Mouse (Mus musculus) midbrain, embryonic 16.5 days (tissue): ENCODE data around the gene Mbnl1. TPM values are rescaled to one million over a fixed set of nuclear protein-coding genes. Genes with fewer than 3 reads are reported as not detected.

ENCODE experiments used
- ATAC-seq: fragments of 200-750 bp; cut with Nextera tagmentation; 2 replicates; pipeline ENCODE4 v1.8.0; 2017; ENCODE audit warnings: moderate TSS enrichment
- H3K27ac ChIP-seq: fragments of 300-500 bp; sonication (generic); 2 replicates; pipeline ENCODE4 v1.5.1; 2014; ENCODE audit warnings: mild to moderate bottlenecking, low read length, mixed read lengths
- H3K27me3 ChIP-seq: fragments of 300-500 bp; sonication (generic); 2 replicates; pipeline ENCODE4 v1.6.1; 2014; ENCODE audit warnings: low read depth, low read length, mixed read lengths; ENCODE audit not compliant: control insufficient read depth, insufficient read depth
- H3K36me3 ChIP-seq: fragments of 300-500 bp; sonication (generic); 2 replicates; pipeline ENCODE4 v1.6.1; 2014; ENCODE audit warnings: mild to moderate bottlenecking, low read length, moderate library complexity, mixed read lengths; ENCODE audit not compliant: control insufficient read depth, insufficient read depth
- H3K4me1 ChIP-seq: fragments of 300-500 bp; sonication (generic); 2 replicates; pipeline ENCODE4 v1.6.1; 2014; ENCODE audit warnings: mild to moderate bottlenecking, low read length, mixed read lengths; ENCODE audit not compliant: control insufficient read depth, insufficient read depth
- H3K4me2 ChIP-seq: fragments of 300-500 bp; sonication (generic); 2 replicates; pipeline ENCODE4 v1.6.1; 2014; ENCODE audit warnings: mild to moderate bottlenecking, low read length, mixed read lengths
- H3K4me3 ChIP-seq: fragments of 300-500 bp; sonication (generic); 2 replicates; pipeline ENCODE4 v1.5.1; 2014; ENCODE audit warnings: low read depth, mild to moderate bottlenecking, low read length, moderate library complexity, mixed read lengths
- H3K9ac ChIP-seq: fragments of 300-500 bp; sonication (generic); 2 replicates; pipeline ENCODE4 v1.6.1; 2014; ENCODE audit warnings: low read depth, low read length, mixed read lengths
- H3K9me3 ChIP-seq: fragments of 300-500 bp; sonication (generic); replicated peaks from 2 replicates; pipeline ENCODE4 v1.6.1; 2014; ENCODE audit warnings: mild to moderate bottlenecking, low read length, mixed read lengths; ENCODE audit not compliant: control insufficient read depth, poor library complexity, severe bottlenecking
- WGBS: fragments of 180-500 bp; shearing (Covaris S2); extraction: QIAGEN DNeasy Blood & Tissue Kit; methylation state at CpG from one replicate; pipeline ENCODE4 v1.1.7; 2014; 5-methylcytosine and 5-hydroxymethylcytosine counted together
- polyA plus RNA-seq: library from polyadenylated mRNA; unstranded; fragments of >200 nt; fragmentation: Nextera tagmentation; extraction: Ambion mirVana; gene quantifications from 2 replicates; pipeline ENCODE4 v1.2.1, GENCODE M21; 2015

The Mbnl1 gene
- polyA plus RNA-seq, 1 experiment from 2014 or later, result 46.8 TPM

DNA sequence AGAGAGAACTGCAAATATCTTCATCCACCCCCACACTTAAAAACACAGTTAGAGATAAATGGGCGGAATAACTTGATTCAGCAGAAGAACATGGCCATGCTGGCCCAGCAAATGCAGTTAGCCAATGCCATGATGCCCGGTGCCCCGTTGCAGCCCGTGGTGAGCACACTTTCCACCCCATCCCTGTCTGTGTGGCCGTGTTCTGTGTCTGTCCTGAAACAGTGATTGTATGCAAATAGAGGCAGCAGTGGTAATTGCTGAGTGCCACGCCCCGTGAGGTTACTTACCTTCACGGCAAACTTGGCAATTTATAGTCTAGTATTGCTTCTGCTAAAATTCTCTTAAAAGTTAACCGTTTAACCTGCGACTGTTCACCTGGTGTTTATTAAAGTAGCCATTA is 123.0 kb downstream of the Mbnl1 start:
- Histone ChIP-seq H3K4me3 (no peak overlapping the region), H3K9ac (no peak overlapping the region), H3K4me1 (peaks cover 2% of the 10 kb centered on the region; the same call in 1 of the 2 replicates), H3K4me2 (no peak overlapping the region), H3K27ac (no peak overlapping the region), H3K27me3 (no peaks in the 10 kb centered on the region), H3K9me3 (no peaks in the 10 kb centered on the region), H3K36me3 (no peaks in the 10 kb centered on the region)
- 96% methylated on average over 10 of the region's 10 CpGs for WGBS
- ATAC-seq, result no peak

DNA sequence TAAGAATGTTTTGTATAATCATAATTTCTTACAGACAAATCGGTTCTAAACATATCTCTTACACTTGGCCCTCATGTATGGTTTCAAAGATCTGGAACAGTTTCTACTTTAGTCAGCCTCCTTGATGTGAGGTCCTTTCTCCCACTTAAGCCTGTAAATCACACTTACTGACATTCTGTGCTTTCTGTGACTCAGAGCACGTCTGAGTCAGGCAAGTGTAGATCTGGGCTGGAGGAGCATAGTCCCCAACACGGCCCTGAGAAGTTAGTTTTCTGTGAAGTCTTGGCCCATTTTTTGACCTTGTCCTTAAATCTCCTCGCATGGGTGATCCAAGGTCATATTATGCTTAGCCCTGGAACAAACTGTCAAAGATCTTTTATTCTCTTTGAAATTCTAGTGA is 124.4 kb downstream of the Mbnl1 start:
- WGBS, result 76% methylated on average over 4 of the region's 4 CpGs
- Histone ChIP-seq H3K4me2 (no peak overlapping the region), H3K36me3 (no peaks in the 10 kb centered on the region), H3K9me3 (no peaks in the 10 kb centered on the region), H3K27me3 (no peaks in the 10 kb centered on the region), H3K4me3 (no peak overlapping the region), H3K27ac (no peak overlapping the region), H3K4me1 (peaks cover 2% of the 10 kb centered on the region; the same call in 1 of the 2 replicates), H3K9ac (no peak overlapping the region)
- ATAC-seq, result no peak

DNA sequence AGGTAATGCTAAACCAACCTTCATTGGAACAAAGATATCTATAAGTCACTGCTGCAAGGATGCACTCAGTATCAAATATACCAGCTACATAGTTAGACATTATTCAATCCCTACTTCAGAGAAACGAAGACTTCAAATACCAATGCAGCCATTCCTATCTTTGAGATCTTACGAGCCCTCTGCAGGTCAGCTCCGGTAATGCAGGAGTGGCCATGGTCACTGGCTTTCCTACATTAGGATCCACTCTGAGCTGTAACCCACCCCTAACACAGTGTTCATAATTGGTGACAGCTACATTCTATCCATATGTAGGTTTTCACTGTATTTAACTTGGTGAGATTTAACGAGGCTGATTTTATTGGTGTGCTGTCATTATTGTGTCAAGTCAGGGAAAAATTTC is 129.1 kb downstream of the Mbnl1 start:
- Histone ChIP-seq H3K27me3 (no peaks in the 10 kb centered on the region), H3K4me1 (no peaks in the 10 kb centered on the region), H3K9ac (no peak overlapping the region), H3K9me3 (no peaks in the 10 kb centered on the region), H3K27ac (no peak overlapping the region), H3K36me3 (no peaks in the 10 kb centered on the region), H3K4me3 (no peak overlapping the region), H3K4me2 (no peak overlapping the region)
- WGBS, result 22% methylated on average over 4 of the region's 4 CpGs
- peak; percentile 70; the same call in 1 of the 2 replicates for ATAC-seq

DNA sequence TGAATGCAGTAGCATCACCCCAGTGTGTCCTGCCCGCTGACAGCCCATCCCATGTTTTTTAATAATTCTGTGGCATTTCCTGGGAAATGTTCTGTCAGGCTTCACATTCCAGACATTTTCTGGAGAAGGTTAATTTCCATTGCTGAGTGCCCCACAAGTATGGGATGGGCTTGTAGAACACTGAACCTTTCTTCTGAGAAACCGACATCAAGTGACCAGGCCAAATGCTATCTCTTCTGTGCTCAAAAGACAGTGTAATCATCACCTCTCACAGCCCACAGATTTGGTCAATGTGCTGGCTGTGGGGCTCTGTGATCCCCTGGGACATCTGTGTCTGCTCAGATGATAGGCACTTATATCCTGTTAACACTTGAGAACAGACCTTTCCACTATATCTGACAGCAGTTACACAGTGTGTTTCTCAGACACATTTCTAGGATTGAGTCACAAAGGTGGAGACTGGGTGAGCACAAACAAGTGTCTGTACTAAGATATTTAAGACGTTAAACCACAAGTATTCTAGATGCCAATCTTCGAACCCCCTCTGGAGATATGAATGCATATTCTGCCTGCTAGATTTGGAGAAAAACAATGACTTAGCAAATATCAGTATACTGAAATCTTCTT is 130.4 kb downstream of the Mbnl1 start:
- H3K4me2 ChIP-seq, result no peak overlapping the region
- no peak overlapping the region for H3K27ac ChIP-seq
- H3K4me1 ChIP-seq, result no peaks in the 10 kb centered on the region
- H3K9me3 ChIP-seq, result no peaks in the 10 kb centered on the region
- 94% methylated on average over 4 of the region's 4 CpGs for WGBS
- H3K9ac ChIP-seq, result no peak overlapping the region
- H3K27me3 ChIP-seq, result no peaks in the 10 kb centered on the region
- no peak overlapping the region for H3K4me3 ChIP-seq
- no peak for ATAC-seq
- no peaks in the 10 kb centered on the region for H3K36me3 ChIP-seq

DNA sequence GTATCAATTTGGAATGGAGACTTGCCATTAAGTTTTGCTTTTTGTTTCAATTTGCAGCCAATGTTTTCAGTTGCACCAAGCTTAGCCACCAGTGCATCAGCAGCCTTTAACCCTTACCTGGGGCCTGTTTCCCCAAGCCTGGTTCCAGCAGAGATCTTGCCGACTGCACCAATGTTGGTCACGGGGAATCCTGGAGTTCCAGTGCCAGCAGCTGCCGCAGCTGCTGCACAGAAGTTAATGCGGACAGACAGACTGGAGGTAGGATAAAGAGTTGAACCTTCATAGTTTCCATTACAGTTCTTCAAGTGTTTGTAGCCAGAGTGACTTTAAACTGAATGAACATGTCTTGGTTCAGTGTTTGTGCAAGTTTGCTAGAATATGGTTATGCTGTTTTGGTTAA is 131.0 kb downstream of the Mbnl1 start:
- no peak for ATAC-seq
- no peaks in the 10 kb centered on the region for H3K4me1 ChIP-seq
- WGBS, result 90% methylated on average over 4 of the region's 4 CpGs
- no peaks in the 10 kb centered on the region for H3K9me3 ChIP-seq
- H3K4me2 ChIP-seq, result no peak overlapping the region
- H3K36me3 ChIP-seq, result no peaks in the 10 kb centered on the region
- H3K9ac ChIP-seq, result no peak overlapping the region
- no peak overlapping the region for H3K4me3 ChIP-seq
- no peak overlapping the region for H3K27ac ChIP-seq
- H3K27me3 ChIP-seq, result no peaks in the 10 kb centered on the region

- Histone ChIP-seq H3K36me3 (no peaks in the 10 kb centered on the region), H3K9me3 (no peaks in the 10 kb centered on the region), H3K9ac (no peak overlapping the region), H3K4me3 (no peak overlapping the region), H3K27ac (no peak overlapping the region), H3K4me1 (no peaks in the 10 kb centered on the region), H3K27me3 (no peaks in the 10 kb centered on the region), H3K4me2 (no peak overlapping the region)
- ATAC-seq, result no peak
- WGBS, result 93% methylated on average over 6 of the region's 6 CpGs
Measured at GRCm38 (mm10) chr3:60604205-60604604, 131.6 kb downstream of the Mbnl1 start.

DNA sequence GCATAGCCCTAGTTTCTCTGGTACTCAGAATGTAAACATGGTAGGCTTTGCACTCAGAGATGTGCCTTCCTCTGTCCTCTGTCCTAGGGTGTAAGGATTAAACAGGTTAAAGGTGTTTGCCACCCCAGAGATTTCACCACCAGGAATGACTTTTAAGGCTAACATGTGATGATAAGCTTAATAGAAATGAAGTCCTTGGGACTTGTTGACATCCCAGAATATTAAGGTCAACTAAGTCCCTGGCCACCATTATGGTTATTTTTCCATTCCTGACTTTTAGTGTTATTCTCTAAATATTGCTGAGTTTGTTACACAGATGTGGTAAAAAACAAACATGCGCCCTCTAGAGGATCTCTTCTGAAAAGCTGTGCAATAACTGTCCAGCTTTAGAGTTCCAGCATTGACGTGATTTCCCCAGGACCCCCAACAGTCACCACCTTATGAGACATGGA is 136.3 kb downstream of the Mbnl1 start:
- Histone ChIP-seq H3K27ac (no peak overlapping the region), H3K36me3 (no peaks in the 10 kb centered on the region), H3K4me3 (no peak overlapping the region), H3K27me3 (no peaks in the 10 kb centered on the region), H3K9me3 (no peaks in the 10 kb centered on the region), H3K4me1 (no peaks in the 10 kb centered on the region), H3K4me2 (no peak overlapping the region), H3K9ac (no peak overlapping the region)
- ATAC-seq, result peak; percentile 44; the same call in 1 of the 2 replicates
- WGBS, result 8% methylated on average over 2 of the region's 2 CpGs

DNA sequence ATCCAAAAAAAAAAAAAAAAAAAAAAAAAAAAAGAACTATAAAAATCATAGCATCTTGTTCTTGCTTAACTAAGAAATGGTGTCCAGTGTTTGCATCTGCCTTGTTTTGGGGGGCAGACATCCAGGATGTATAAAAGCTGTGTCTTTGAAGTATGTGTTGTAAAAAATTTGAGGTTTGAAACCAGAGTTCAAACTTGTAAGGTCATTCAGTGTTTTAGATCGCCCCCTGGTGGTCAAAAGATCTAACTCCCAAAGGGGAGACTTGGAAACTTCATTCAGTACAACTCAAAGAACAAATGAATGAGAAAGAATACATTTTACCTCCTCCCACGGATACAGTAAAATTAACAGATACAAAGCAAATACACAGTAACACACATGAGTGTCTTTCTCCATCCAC is 139.2 kb downstream of the Mbnl1 start:
- Histone ChIP-seq H3K27me3 (no peaks in the 10 kb centered on the region), H3K36me3 (no peaks in the 10 kb centered on the region), H3K27ac (no peak overlapping the region), H3K9ac (no peak overlapping the region), H3K9me3 (no peaks in the 10 kb centered on the region), H3K4me3 (no peak overlapping the region), H3K4me2 (no peak overlapping the region), H3K4me1 (no peaks in the 10 kb centered on the region)
- WGBS, result 16% methylated on average over 2 of the region's 2 CpGs
- no peak for ATAC-seq

DNA sequence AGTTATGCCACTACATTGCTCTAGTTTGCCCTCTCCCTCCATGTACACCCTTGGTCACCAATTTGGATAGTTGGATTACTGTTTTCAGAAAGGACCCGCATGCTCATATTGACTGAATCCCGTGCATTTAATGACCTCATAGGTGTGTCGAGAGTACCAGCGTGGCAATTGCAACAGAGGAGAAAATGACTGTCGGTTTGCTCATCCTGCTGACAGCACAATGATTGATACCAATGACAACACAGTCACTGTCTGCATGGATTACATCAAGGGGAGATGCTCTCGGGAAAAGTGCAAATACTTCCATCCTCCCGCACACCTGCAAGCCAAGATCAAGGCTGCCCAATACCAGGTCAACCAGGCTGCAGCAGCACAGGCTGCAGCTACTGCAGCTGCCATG is 140.5 kb downstream of the Mbnl1 start:
- Histone ChIP-seq H3K27me3 (no peaks in the 10 kb centered on the region), H3K4me2 (no peak overlapping the region), H3K4me3 (no peak overlapping the region), H3K9me3 (no peaks in the 10 kb centered on the region), H3K27ac (no peak overlapping the region), H3K36me3 (no peaks in the 10 kb centered on the region), H3K9ac (no peak overlapping the region), H3K4me1 (no peaks in the 10 kb centered on the region)
- no peak for ATAC-seq
- WGBS, result 88% methylated on average over 7 of the region's 7 CpGs
